Mouse (Mus musculus) MEL (cell line): ENCODE data around the gene Muc16.

ENCODE experiments used
- CTCF ChIP-seq, 3 experiments: IDR thresholded peaks in 2 of 3; conservative IDR thresholded peaks in 1 of 3; 2 replicates each; pipeline ENCODE4 v1.5.1; 2011 to 2012; ENCODE audit warnings: low read length in 3 of 3, low read depth in 2 of 3, mild to moderate bottlenecking in 2 of 3, improper control_type of control experiment in 1 of 3, inconsistent platforms in 1 of 3, mixed read lengths in 1 of 3, moderate library complexity in 1 of 3; ENCODE audit not compliant: control insufficient read depth in 1 of 3, insufficient read depth in 1 of 3, poor library complexity in 1 of 3, severe bottlenecking in 1 of 3
- GABPA ChIP-seq: IDR thresholded peaks from 2 replicates; pipeline ENCODE4 v1.6.1; 2012; ENCODE audit warnings: low read depth, mild to moderate bottlenecking, inconsistent platforms, low read length, improper control_type of control experiment, moderate library complexity
- MAX ChIP-seq: IDR thresholded peaks from 2 replicates; pipeline ENCODE4 v1.6.1; 2011; ENCODE audit warnings: low read length, improper control_type of control experiment
- NELFE ChIP-seq: IDR thresholded peaks from 2 replicates; pipeline ENCODE4 v1.6.1; 2011; ENCODE audit warnings: low read depth, low read length, improper control_type of control experiment
- NRF1 ChIP-seq: IDR thresholded peaks from 2 replicates; pipeline ENCODE4 v1.6.1; 2014; ENCODE audit warnings: low read depth, mild to moderate bottlenecking, inconsistent platforms, low read length, improper control_type of control experiment, moderate library complexity; ENCODE audit not compliant: poor library complexity, insufficient read depth, severe bottlenecking
- POLR2A ChIP-seq, 2 experiments: IDR thresholded peaks; 2 replicates each; pipeline ENCODE4 v1.6.1; 2011 to 2012; ENCODE audit warnings: low read length in 2 of 2, mild to moderate bottlenecking in 2 of 2, control low read depth in 1 of 2, improper control_type of control experiment in 1 of 2, low read depth in 1 of 2, moderate library complexity in 1 of 2; ENCODE audit not compliant: control insufficient read depth in 1 of 2, insufficient read depth in 1 of 2, poor library complexity in 1 of 2
- SIN3A ChIP-seq: IDR thresholded peaks from 2 replicates; pipeline ENCODE4 v1.6.1; 2012; ENCODE audit warnings: low read length, improper control_type of control experiment, inconsistent platforms
- TAL1 ChIP-seq: IDR thresholded peaks from 2 replicates; pipeline ENCODE4 v1.6.1; 2012; ENCODE audit warnings: mild to moderate bottlenecking, inconsistent platforms, low read length, moderate library complexity, mixed read lengths
- UBTF ChIP-seq: IDR thresholded peaks from 2 replicates; pipeline ENCODE4 v1.6.1; 2012; ENCODE audit warnings: low read depth, mild to moderate bottlenecking, inconsistent platforms, low read length, improper control_type of control experiment, moderate library complexity, borderline replicate concordance; ENCODE audit not compliant: insufficient read depth
- USF1 ChIP-seq: IDR thresholded peaks from 2 replicates; pipeline ENCODE4 v1.6.1; 2014; ENCODE audit warnings: low read depth, mild to moderate bottlenecking, inconsistent platforms, low read length, improper control_type of control experiment, moderate library complexity

DNA sequence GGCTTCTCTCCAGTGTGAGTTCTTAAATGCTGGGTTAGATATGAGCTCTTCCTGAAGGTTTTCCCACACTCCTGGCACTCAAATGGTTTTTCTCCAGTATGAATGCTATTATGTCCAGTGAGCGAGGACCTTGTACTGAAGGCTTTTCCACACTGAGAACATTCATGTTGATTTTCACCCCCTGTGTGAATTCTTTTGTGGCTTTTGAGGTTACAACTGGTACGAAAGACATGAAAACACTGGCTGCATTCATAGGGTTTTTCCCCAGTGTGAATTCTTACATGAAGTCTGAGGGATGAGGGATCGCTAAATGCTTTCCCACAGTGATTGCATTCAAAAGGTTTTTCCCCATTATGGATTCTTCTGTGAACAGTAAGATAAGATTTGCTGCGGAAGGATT, 217.8 kb downstream of the Muc16 start:
- TF ChIP-seq GABPA (no peak), POLR2A (IDR thresholded peaks at IDR 0.05; ENCODE audit: control insufficient read depth in 1 of 2, insufficient read depth in 1 of 2, low read depth in 1 of 2, low read length in 2 of 2, poor library complexity in 1 of 2) (no peak), USF1 (no peak), CTCF (IDR thresholded peaks at IDR 0.05 in 2 of 3, conservative IDR thresholded peaks at IDR 0.05 in 1 of 3; ENCODE audit: control insufficient read depth in 1 of 3, insufficient read depth in 1 of 3, low read depth in 2 of 3, low read length in 3 of 3, poor library complexity in 1 of 3, severe bottlenecking in 1 of 3) (no peak), TAL1 (no peak), NELFE (no peak), SIN3A (no peak), NRF1 (no peak), MAX (no peak), UBTF (no peak)
